Mouse (Mus musculus) T-helper 1 cell (primary cell): ENCODE results near the gene Nup88.

ENCODE experiments used
- in situ Hi-C: fragments of 300-600 bp; cut with MboI, MseI; formaldehyde crosslinking; loops from one replicate; pipeline ENCODE4 v1.15.1; 2025; ENCODE audit warnings: high pct_unique_total_duplicates

Nup88 gene

DNA sequence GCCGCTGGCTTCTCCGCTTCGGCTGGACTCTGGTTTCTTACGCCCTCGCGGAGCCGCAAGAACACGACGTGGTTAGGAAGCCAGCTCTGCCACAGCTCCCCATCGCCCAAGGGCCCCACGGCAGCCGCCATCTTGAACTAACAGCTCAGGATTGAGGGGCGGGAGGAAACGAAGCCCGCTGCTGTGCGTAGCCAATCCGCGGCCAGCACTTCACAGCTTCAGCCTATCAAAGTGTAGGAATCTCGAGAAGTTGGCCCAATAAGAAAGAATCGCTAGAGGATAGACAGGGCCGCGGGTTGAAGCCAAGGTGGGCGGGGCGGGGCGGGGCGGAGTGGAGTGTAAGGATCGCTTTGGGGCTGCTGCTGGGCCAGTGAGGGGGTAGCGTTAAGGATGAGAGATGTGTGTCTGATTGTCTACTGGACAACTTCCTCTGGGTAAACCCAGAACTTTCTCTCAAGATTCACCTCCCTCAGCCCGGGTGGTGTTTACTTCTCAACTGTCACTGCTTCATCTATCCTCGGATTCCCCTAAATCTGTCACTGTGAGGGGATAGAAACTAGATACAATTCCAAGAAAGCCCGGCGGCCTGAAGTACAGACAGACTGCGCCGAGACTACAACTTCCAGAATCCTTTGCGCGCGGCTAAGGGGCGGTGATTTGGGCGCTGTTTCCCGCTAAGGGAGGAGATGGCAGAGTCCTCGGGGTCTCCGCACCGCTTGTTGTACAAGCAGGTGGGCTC is at the start of gene Nup88, which contains the start of gene Rpain:
TSS of gene Nup88 (minus strand) at position 153 of the 739 bp plus-strand sequence.
TSS of gene Rpain (plus strand) at position 393 of the 739 bp plus-strand sequence.
- in situ Hi-C loops: no loop called here

DNA sequence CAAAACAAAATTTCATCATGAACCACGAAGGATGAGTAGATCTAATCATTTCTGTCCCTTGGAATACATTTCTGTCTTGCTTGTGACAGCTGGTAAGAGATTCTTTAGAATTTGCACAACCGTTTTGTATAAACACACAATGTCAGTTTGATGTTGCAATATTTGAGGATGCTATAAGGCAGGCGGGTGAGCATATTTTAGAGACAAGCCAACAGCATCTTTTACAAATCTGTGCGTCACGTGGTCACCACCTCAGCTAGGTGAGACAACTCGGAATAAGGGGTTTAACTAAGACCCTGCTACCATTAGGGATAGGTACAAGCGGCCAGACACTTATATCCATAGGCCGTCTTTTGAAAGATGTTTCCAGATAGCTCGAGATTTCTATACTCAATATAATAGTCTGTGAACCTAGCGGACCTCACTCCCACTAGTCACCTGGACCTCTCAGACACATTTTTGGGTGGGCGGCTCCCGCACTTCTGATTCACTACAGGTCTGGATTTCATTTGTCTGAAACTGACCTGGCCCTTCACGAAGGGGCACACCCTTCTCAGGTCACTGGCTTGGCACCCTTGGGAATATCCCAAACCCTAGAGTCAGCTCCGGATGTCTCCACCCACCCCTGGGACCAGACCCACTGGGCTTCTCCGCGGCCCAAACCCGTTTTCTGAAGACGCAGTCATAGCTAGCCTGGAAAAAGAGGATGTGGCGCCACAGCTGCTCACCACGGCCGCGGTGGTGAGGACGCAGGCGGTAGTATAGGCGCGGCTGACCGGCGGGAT is 48.8 kb upstream of the Nup88 start:
- in situ Hi-C loops: no loop called here

DNA sequence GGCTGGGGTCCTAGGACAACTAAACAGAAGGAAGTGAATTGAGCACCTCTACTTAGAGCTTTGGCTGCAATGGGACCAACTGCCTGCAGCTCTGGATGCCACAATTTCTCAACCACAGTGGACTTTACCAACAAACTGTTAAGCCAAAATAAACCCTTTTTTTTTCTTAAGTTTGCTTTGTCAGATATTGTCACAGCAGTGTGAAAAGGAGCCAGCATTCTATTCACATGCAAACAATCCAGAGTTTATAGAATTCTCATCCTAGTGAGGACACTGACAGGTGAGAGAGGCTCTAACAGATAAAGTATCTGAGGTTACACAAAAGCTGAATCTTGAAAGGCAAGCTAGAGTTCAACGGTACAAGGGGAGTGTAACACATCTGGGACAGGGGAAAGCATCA is 47.3 kb upstream of the Nup88 start:
- in situ Hi-C loops: no loop called here

DNA sequence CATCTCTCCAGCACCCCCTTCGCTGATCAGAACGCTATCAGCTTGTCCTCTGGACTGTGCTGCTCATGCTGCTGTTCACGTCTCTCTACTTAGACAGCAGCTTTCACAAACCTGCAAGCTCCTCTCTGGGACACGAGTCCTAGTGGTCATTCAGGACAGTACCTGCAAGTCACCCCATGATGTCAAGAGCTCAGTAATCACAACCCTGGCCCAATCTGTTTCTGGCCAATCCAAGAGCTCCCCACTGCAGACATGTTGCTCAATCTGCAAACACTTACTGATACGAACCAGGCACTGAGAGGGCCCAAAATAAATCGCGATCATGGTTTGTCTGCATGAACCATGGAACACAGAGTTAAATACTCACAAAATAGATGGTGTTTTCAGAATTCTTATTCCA is 43.0 kb upstream of the Nup88 start:
- in situ Hi-C loops: no loop called here

DNA sequence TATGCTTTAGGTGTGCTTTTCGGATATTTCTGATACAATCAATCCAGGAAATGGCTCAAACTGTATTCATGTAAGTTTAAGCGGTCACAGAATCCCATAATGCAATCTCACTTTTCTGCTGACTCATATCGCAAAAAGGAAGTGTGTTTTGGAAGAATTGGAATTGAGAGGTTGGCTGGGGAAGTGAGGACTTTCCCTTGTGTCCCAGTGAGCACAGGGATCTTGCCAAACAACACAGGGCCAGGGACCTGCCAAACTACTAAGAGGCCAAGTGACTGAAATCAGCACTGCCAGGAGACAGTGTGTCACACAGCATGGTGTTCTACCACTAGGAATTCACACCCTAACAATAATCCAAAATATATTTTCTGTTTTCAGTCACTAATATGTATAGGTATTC is 38.5 kb upstream of the Nup88 start:
- in situ Hi-C loops: no loop called here

DNA sequence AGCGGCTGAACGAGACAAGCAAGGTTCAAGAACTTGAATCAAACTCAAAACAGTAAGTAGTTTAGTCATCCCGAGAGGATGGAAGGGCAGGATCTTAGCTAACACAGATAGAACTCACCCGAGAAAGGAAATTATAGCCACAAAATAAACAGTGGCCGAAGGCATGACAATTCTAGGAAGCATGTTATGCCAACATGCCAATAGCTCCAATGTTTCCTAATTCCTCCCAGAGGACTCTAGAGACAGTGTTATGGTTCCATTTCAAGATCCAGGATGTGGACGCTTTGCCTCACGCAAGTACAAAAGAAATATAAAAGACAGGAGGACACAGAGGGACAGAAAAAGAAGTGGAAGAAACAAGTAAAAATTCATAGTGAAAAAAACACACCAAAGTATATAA is 38.1 kb upstream of the Nup88 start:
- in situ Hi-C loops: no loop called here

DNA sequence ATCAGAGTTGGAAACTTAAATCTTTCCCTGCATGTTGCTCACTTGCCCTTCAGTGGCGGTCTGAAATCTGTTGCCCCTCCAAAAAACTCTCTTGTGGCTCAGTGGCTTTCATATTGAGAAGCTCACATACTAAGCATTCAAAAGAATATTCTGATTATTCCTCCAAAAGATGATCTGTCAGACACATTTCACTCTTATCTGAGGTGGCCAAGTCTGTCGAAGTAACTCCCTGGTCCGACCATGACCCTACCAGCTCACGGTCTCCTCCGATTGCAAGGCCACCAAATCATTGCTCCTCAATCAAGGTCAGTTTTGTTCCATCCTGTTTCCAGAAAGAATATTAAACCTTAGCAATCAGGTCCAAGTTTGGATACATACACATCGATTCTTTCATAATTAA is 37.3 kb upstream of the Nup88 start:
- in situ Hi-C loops: no loop called here

DNA sequence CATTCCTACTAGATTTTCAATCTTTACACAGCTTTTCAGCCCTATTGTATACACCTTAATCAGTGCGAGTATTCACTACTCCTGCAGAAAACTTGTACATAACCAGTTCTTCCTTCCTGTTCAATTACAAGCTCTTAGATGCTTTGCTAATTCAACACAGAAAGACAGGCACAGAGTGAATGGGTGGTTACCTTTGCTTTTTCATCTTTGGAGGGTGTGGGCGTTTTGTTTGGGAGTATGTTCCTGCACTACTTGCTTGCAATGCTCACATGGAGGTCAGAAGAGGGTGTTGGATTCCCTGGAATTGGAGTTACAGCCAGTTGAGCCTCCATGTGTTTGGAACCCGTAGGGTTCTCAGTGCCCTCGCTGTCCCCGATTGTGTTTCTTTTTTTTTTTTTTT is 35.3 kb upstream of the Nup88 start:
- in situ Hi-C loops: no loop called here

DNA sequence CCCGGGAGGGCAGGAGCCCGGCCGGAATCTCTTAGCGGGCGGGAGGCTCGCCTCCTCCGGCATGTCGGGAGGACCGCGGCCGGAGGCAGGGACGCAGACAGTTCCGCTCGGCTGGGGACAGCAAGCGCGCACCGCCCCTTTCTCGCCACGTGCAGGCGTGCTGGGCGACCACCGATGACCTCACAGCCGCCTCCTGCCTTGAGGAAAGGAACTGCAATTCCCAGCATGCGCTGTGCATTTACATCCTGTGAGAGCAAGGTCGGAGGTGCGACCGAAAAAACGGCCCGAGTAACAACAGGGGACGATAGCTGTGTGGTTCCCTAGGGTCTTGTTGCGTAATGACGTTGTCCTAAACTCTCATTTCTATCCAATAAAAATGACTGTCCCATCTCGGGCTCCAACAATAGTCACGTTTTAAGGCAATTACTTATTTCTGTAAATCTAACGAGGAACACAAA is 34.6 kb upstream of the Nup88 start, which contains the start of gene Dhx33:
TSS of gene Dhx33 (minus strand) at position 122 of the 458 bp plus-strand sequence.
- in situ Hi-C loops: no loop called here

DNA sequence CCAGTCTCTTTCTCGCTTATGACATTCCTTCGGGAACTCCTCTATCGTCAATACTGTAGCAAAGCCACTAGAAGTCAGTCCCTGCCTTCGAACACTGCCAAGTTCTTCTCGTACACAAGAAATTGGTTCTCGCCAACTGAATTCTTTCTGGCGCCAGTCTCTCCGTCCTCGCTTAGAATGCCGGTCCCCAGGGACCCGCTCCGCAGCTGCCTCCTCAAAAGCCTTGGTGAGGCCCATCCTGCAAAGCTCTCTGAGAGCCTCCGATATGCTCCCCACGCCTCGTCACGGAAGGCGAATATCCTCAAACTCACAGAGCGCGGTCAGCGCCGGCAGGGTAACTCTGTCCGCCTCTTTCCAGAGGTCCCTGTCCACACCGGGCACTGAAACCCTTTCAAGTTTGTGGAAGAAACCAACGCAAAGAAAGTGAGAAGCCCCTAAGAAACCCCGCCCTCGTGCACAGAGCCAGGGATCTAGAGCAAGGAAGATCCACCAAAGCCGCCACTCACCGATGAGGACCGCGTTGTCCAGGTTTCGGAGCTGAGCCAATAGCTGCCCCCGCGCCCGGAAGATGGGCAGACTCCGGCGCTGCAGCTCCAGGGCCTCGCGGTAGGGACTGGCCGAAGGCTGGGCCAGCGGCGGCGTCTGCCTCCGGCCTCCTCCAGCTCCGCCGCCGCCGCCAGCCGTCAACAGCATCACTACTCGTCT is 34.0 kb upstream of the Nup88 start:
- in situ Hi-C loops: no loop called here

DNA sequence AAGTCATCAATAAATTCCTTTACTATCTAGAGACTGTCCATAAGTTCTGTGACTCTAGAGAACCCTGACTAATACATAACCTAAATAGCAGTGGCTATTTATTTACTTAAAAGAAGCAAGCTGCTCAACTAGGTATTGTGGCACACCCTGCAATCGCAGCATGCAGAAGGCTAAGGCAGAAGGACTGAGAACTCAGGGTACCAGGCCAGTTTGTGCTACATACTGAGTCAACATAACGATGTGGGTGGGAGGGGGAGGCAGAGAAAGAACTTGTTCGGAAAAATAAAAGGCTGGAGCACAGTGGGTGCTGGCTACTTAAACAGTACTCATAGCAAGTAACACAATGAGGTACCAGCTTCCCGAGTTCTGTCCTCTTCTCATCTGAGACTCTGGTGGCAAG is 31.4 kb upstream of the Nup88 start:
- in situ Hi-C loops: no loop called here

DNA sequence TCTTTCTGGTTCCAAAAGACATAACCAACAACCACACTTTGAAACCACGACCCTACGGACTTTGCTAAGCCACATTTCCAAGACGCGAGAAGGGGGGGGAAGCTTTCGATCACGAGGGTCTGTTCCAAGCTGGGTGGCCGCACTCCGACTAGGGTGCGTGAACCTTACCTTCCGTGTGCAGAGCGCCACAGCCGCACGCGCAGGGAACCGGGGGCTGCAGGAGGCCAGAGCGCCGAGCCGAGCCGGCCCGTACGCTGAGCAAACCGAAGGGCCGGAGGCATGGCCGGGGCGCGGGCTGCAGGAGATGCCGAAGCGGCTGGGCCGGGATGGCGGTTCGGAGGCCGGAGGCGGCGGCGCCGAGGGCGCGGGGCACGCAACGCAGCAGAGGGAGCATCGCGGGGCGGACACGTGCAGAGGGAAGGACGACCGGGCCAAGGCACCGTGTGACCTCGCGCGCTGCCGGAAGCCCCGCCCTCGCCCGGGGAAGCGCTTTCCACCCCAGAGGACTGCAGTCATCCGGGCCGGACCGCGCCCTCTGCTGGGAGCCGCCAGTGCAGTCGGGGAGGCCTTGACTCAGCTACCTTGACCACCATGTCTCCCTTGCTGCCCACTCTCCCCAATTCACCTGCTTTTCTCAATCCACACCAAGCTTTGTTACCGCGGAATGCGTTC is 12.9 kb upstream of the Nup88 start, which contains the start of gene C1qbp:
TSS of gene C1qbp (minus strand) at position 470 of the 672 bp plus-strand sequence.
- in situ Hi-C loops: no loop called here

DNA sequence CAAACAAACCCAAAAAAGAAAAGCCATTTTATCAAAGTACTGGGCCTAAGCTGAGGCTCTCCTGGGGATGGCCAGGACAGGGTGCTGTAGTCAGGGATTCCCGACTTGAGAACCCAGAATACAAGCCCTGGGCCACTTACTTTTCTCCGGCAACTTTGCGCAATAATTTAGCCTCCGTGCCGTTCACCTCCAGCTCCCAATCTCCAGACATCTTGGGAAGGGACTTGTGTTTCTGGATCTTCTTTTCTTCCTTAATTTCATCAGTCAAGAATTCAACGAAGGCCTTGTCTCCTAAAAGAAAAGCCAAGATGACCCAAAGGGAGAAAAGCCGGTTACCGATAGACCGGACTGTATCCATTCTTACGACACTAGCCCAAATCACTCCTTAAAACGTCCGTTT is 12.3 kb upstream of the Nup88 start:
- in situ Hi-C loops: no loop called here

DNA sequence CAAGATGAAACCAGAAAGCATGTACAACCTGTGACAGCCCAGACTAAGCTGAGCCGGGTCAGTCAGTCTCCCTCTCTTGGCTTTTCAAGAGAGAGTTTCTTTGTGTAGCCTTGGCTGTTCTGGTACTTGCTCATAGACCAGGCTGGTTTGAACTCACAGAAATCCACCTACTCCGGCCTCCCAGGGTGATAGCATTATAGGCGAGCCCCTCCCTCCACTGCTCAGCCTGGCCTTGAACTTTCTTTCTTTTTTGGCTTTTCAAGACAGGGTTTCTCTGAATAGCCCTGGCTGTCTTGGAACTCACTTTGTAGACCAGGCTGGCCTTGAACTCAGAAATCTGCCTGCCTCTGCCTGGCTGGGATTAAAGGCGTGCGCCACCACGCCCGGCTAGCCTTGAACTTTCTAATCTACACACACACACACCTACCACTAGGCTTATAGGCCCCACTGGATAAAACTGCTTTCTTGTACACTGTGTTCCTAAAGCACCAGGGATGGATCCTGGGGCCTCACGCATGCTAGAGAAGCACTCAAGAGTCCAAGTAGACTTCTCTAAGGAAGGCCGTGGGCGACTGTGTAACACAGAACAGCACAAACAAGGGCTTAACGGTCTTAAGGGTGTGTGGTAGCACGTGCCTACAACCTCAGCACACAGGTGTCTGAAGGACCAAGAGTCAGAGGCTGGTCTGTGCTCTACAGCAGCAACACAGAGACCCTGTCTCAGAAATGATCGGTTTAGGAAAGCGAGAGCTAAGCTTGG is 11.2 kb upstream of the Nup88 start:
- in situ Hi-C loops: no loop called here

DNA sequence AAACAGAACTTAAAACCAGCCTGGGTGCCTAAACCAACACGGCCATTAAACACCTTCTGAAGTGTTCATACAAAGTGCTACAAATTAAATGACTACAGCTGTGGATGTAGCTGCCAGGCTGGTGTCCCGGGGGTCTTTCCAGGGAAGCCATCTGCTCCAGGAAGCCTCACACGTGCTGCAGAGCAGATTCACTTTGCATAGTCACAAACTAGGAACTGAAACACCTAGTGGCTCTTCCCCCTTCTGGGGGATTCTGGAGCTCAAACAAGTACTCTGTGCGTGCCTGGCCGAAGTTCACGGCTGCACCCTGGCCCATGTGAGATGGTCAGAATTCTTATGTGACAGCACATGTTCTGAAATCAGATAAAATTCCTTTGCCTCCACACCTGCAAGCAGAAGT is 10.5 kb upstream of the Nup88 start:
- in situ Hi-C loops: no loop called here

DNA sequence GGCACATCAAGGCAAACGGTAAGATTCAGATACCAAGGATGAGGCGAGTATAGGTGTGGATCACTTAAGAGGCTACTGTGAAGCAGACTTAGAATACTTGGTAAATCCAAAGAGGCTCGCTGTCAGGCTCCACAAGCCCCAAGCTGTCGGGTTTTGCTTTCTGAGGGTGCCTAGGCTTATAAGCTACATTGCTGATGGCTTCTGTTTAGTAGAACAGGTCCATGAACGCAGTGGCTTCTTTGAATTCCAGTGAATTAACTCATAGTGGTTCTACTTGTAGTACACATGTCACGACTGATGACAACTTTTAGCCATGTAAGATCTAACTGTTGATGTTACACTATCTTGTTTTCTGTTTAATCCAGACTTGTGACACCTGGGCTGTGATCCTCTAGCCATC is 7.5 kb upstream of the Nup88 start:
- in situ Hi-C loops: no loop called here

DNA sequence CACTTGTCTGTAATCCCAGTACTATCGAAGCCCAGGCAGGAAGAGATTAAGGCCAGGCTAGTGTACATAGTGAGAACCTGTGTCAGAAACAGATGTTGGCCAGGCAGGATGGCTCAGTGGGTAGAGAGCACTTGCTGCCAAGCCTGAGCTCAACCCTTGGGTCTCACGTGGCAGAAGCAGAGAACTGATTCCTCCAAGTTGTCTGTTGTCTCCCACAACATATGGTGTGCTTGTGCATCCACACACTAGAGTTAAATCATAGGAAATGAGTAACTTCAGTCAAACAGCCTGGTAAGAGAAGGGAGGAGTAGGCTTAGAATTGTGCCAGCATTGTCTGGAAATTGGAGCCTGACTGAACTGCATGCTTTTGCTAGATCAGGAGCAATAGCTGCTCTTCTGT is 5.4 kb upstream of the Nup88 start:
- in situ Hi-C loops: no loop called here

DNA sequence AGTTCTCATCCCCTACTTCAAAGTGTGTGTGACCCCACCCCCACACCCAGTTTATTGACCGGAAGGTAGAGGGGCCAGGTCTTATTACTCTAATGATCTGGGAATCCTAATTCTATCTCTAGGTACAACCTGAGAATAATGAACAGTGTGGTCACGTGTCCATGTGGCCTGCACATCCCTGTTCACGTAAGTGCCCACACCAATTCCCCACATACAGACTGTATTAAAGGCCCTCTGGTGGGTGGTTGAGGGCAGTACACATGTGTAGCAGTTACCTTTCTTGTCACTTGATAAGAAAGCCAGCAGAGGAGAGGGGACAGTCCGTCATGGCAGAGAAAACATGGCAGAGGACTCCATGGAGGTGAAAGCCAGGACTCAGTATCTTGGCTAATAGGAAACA is 4.2 kb upstream of the Nup88 start:
- in situ Hi-C loops: no loop called here

DNA sequence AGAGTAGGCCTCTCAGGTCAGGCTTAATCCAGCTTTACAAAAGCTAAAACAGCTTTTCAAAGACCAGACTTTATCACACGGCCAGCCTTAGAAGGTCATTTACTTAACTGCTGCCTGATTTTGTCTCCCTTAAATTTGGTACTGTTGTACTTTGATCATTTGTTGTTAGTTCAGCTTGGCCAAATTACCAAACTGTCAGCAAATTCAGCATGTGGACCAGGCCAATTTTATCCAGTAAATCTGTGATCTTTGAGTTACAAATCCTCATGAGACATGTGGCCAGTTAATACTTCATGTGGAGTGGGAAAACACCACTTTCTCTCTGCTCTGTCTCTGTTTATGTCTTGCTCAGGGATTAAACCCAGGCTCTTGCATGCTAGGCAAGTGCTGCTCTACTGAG is 2.8 kb upstream of the Nup88 start:
- in situ Hi-C loops: no loop called here

DNA sequence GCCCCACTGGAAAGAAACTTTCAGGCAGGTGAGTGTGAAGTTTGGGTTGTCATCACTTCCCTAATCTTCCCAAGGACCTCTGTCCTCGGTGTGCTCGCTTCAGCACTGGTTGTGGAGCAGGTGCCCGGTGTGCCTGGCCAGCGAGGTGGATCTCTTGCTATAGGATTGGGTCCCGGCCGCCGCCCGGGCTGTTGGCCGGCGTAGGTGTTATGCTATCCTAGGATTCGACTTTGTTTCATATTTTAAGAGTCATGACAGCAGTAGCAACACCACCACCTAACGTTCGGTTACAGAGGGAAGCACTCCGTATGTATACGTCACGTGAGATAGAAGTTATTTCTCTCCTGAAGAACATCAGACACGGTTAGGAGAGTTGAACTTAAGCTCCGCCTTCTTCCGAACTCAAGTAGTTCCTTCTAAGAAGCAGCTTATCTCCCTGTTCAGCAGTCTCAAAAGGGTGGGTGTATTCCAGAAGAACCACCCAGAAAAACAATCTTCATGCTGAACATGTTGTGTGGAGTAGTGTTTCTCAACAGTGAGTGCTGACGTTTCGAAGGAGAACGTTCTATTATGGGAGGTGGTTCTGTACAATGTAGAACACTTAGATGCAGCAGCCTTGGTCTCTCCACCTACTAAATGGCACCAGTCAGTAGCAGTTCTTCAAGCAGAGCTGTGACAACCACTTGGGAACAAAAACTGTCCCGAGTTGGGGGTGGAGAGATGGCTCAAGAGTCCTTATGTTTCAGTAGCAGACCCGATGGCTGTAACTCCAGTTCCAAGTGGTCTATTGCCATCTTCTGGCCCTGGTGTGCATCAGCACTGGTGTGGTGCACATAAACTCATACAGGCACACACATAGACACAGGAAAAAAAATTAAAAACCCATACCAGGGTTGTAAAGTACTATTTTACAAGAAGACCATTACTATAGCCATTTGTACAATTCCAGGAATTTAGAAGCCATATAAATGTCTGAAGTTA is 1.1 kb upstream of the Nup88 start:
- in situ Hi-C loops: no loop called here
